Mouse (Mus musculus): ENCODE data around the gene Slc26a6. TPM values are rescaled to one million over a fixed set of nuclear protein-coding genes. Genes with fewer than 3 reads are reported as not detected.

The Slc26a6 gene
- 10 to 100 TPM; 16.8 to 17.6 TPM for polyA plus RNA-seq (2017; shearing (Covaris generic))

DNA sequence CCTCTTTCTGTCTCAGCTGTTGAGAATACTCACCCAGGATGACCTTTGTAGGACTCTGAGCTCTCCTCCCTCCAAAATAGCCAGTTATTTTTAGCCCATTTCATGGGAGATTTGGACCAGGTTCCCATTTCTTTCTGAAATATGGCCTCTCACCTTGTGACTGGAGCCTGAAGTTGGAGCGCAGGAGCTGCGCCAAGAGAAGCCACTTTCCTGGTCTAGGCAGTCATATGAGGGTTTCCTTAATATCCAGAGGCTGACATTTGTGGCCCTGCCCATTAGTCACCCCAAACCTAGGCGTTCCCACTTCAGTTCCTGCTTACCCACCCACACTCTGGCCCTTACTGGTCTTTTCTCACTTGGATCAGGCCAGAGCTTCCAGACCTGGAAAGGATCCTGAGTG is at the start of gene Slc26a6:
Slc26a6 (plus strand) TSS at position 308 of the 400 bp plus-strand sequence.

DNA sequence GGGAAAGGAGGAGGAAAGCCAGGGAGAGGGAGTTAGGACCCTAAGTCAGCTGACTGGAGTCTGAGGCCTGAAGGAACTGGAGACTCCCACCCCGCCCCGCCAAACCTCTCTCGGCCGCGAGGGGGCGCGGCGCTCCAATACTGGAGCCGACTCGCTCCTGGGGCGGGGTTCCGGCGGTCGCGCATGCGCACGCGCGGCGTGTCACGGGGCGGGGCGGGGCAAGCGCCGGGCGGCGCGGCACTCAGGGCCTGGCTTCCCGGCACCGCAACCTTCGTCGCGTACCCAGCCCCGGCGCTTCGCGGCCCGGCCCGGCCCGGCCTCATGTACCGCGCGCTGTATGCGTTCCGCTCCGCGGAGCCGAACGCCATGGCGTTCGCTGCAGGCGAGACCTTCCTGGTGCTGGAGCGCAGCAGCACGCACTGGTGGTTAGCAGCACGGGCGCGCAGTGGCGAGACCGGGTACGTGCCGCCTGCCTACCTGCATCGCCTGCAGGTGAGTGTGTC is 44.9 kb upstream of the Slc26a6 start, which contains the start of gene Nckipsd:
Nckipsd (plus strand) TSS at position 206 of the 503 bp plus-strand sequence.

DNA sequence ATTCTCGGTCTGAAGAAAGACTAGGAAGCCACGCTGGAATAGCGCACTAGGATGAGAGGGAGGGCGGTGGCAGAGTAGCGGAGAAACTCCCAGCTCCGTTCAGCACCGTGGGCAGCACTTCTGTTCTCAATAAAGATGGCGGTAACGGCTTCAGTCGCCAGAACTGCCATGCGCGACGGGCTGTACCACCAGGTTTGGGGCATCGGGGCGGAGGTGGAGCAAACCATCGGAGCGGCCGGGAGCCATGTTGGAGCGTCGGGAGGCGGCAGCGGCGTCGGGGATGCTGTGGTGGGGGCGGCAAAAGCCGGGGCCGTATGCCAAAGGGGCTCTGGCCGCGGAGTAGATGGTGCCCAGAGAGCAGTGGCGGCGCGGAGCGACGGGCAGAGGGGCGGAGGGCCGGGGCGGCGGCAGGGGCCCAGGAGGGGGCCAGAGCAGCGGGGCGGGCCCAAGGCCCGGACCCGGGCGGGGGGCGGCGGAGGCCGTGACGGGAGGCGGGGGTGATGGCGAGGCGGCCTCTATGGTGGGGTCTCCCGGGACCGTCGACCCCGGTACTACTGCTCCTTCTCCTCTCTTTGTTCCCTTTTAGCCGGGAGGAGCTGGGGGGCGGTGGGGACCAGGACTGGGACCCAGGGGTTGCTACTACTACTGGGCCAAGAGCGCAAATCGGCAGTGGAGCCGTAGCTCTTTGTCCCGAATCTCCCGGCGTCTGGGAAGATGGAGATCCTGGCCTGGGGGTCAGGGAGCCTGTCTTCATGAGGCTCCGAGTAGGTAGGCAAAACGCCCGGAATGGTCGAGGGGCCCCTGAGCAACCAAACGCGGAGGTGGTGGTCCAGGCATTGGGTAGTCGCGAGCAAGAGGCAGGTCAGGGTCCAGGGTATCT is 27.0 kb upstream of the Slc26a6 start, which contains the start of gene Celsr3:
Celsr3 (plus strand) TSS at position 501 of the 880 bp plus-strand sequence.

DNA sequence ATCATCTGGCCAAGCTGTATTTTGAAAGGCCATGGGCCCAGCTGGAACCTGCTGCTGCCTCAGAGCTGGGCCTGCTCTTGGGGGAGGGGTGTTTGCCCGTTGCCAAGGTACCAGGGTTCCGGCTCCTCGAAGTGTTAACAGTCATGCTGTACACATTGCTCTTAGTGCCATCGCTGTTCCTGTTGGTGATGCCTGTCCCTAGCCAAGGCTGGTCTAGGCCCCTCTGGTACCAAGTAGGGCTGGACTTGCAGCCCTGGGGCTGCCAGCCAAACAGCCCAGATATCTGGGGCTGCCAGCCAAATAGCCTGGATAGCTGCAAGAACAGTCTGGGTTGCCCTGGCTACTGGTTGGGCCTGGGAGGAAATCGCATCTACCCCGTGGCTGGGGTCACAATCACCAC is 61.4 kb downstream of the Slc26a6 start, which contains the start of gene Tmem89:
Tmem89 (plus strand) TSS at position 129 of the 400 bp plus-strand sequence.

DNA sequence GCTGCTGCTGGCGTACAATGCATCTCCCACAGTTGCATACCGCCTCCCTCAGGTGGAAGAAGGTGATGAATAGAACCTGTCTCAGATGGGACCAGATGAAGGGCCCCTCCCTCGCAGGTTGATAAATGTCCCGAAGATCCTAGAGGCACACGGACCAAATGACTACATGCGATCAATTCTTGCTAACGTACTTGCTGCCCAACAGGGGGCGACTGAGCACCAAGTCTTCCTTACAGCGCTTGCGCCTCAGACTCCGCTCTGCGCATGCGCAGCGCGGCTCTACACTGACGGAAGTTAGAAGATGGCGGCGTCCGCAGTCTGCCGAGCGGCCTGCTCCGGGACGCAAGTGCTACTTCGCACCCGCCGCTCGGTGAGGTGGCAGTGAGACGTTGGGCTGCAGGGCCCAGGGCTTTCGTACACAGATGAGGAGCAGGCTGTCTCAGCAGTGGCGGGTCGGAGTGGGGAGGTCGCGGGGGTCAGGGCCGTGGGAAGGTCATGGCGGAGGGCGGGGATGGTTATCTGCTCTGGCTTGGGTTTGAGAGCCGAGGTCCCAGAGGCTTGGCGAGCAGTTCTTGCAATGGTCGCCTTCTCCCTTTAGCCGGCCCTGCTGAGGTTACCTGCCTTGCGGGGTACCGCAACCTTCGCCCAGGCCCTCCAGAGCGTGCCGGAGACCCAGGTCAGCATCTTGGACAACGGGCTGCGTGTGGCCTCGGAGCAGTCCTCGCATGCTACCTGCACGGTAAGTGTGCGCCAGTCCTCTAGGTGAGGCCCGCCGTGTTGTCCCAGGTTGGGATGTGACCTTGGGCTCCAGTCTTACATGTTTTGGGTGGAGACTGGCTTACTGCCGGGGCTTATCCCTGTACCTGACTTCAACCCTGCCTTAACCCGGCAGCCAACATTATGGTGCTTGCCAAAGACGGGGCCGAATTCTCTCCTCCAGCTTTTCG is 83.6 kb downstream of the Slc26a6 start, which contains the start of gene Uqcrc1:
Uqcrc1 (plus strand) TSS at position 216 of the 947 bp plus-strand sequence.

DNA sequence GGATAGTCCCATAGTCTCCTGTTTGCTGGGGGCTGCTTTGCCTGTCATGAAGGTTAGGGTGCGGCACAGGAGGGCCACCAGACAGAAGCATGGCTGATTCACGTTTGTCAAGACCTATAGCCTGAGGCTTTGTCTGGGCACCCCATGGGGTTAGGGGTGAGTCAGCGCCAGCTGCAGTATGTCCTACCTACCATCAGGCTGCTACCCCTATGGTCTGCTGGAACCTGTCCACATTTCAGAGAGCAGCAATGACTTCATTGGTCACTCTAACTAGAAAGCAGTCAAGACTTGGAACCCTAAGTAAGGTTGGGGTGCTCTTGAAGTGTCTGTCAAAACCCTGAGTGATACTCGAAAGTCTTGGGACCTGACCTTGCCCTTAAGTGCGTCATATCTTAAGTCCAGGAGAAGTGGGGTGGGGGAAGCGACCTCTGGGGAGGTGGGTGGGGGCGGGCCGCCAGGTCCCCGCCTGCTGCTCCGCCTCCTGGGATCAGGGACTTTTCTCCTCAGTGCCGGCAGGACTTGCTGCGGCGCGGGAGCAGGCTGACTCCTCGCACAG is 100.1 kb downstream of the Slc26a6 start, which contains the start of gene Col7a1:
Col7a1 (plus strand) TSS at position 506 of the 556 bp plus-strand sequence.

Other genes with a start within 250 kb of the Slc26a6 start
- 10 to 100 TPM; 70.9 to 80.2 TPM for gene Arih2, start 203.9 kb upstream of the Slc26a6 start, polyA plus RNA-seq (2017; shearing (Covaris generic))
- gene Slc25a20, start 191.2 kb upstream of the Slc26a6 start, polyA plus RNA-seq (2017; shearing (Covaris generic)) = 10 to 100 TPM; 76.3 to 95.7 TPM
- 10 to 100 TPM in 1 of 2 experiments, 1 to 10 TPM in 1; 9.3 to 17.8 TPM for gene Prkar2a, start 164.0 kb upstream of the Slc26a6 start, polyA plus RNA-seq (2017; shearing (Covaris generic))
- 10 to 100 TPM; 11.2 to 15.5 TPM for gene Ip6k2, start 69.5 kb upstream of the Slc26a6 start, polyA plus RNA-seq (2017; shearing (Covaris generic))
- gene Nckipsd, start 44.9 kb upstream of the Slc26a6 start, polyA plus RNA-seq (2017; shearing (Covaris generic)) = 10 to 100 TPM in 1 of 2 experiments, 1 to 10 TPM in 1; 9.8 to 10.3 TPM
- under 1 TPM; 0.01 to 0.11 TPM for gene Celsr3, start 27.0 kb upstream of the Slc26a6 start, polyA plus RNA-seq (2017; shearing (Covaris generic))
- under 1 TPM in 1 of 2 experiments, not detected in 1; 0.23 TPM for gene Tmem89, start 61.3 kb downstream of the Slc26a6 start, polyA plus RNA-seq (2017; shearing (Covaris generic))
- gene Uqcrc1, start 83.3 kb downstream of the Slc26a6 start, polyA plus RNA-seq (2017; shearing (Covaris generic)) = 100 to 1,000 TPM; 226 to 319 TPM
- gene Col7a1, start 100.3 kb downstream of the Slc26a6 start, polyA plus RNA-seq (2017; shearing (Covaris generic)) = 1 to 10 TPM in 1 of 2 experiments, not detected in 1; 1.1 TPM
- gene Ucn2, start 132.7 kb downstream of the Slc26a6 start, polyA plus RNA-seq (2017; shearing (Covaris generic)) = not detected
- gene Pfkfb4, start 138.5 kb downstream of the Slc26a6 start, polyA plus RNA-seq (2017; shearing (Covaris generic)) = 1 to 10 TPM; 1.3 to 3.7 TPM
- gene Shisa5, start 185.3 kb downstream of the Slc26a6 start, polyA plus RNA-seq (2017; shearing (Covaris generic)) = 1,000 to 10,000 TPM; 2,463 to 4,029 TPM
- 100 to 1,000 TPM in 1 of 2 experiments, 10 to 100 TPM in 1; 47.4 to 133 TPM for gene Trex1, start 206.5 kb downstream of the Slc26a6 start, polyA plus RNA-seq (2017; shearing (Covaris generic))
- gene Atrip, start 220.8 kb downstream of the Slc26a6 start, polyA plus RNA-seq (2017; shearing (Covaris generic)) = 10 to 100 TPM; 15.4 to 23.3 TPM
- gene Ccdc51, start 229.2 kb downstream of the Slc26a6 start, polyA plus RNA-seq (2017; shearing (Covaris generic)) = 10 to 100 TPM; 11.4 to 12.4 TPM
- gene Tma7, start 229.3 kb downstream of the Slc26a6 start, polyA plus RNA-seq (2017; shearing (Covaris generic)) = 100 to 1,000 TPM; 585 to 607 TPM
- 1 to 10 TPM in 1 of 2 experiments, under 1 TPM in 1; 0.79 to 1.5 TPM for gene Plxnb1, start 242.1 kb downstream of the Slc26a6 start, polyA plus RNA-seq (2017; shearing (Covaris generic))

Measured in activated CD4-positive, CD25-positive, alpha-beta regulatory T cell (primary cell).